Mouse (Mus musculus): Measurements from ENCODE around the gene Dnajc21.
"Not testable (repeated sequence)": the region's sequence is repeated elsewhere in the genome, so short reads cannot be mapped to it uniquely, and the experiment has no call there.

Gene Dnajc21

GRCm38 (mm10) chr15:10470151-10470831 is at the start of gene Dnajc21:
Dnajc21 (minus strand) TSS chr15:10470516.
- peak; percentile 54 for DNase-seq (ENCODE audit: low read depth, low spot score)

GRCm38 (mm10) chr15:10515166-10515565 is 44.9 kb upstream of the Dnajc21 start:
- DNase-seq (ENCODE audit: low read depth, low spot score): no peak

GRCm38 (mm10) chr15:10506099-10506498 is 35.8 kb upstream of the Dnajc21 start:
- no peak for DNase-seq (ENCODE audit: low read depth, low spot score)

- no peak for DNase-seq (ENCODE audit: low read depth, low spot score)
These were observed 30.8 kb upstream of the Dnajc21 start for GRCm38 (mm10) chr15:10500838-10501719.

GRCm38 (mm10) chr15:10500035-10500434 is 29.7 kb upstream of the Dnajc21 start:
- no peak for DNase-seq (ENCODE audit: low read depth, low spot score)

- no peak for DNase-seq (ENCODE audit: low read depth, low spot score)
These were observed 29.3 kb upstream of the Dnajc21 start for GRCm38 (mm10) chr15:10499593-10499992.

GRCm38 (mm10) chr15:10496696-10497095 is 26.4 kb upstream of the Dnajc21 start:
- not testable (repeated sequence) for DNase-seq (ENCODE audit: low read depth, low spot score)

- DNase-seq (ENCODE audit: low read depth, low spot score): no peak
These were observed 25.6 kb upstream of the Dnajc21 start for GRCm38 (mm10) chr15:10495944-10496343.

GRCm38 (mm10) chr15:10490101-10490500 is 19.8 kb upstream of the Dnajc21 start:
- DNase-seq (ENCODE audit: low read depth, low spot score): no peak

GRCm38 (mm10) chr15:10487246-10487645 is 16.9 kb upstream of the Dnajc21 start:
- DNase-seq (ENCODE audit: low read depth, low spot score): no peak

- no peak for DNase-seq (ENCODE audit: low read depth, low spot score)
These were observed 16.1 kb upstream of the Dnajc21 start for GRCm38 (mm10) chr15:10486365-10486839.

GRCm38 (mm10) chr15:10485484-10486364 is 15.4 kb upstream of the Dnajc21 start, which contains the start of the genes Brix1 and Rad1:
Brix1 (minus strand) TSS chr15:10485947.
Rad1 (plus strand) TSS chr15:10486018.
- DNase-seq (ENCODE audit: low read depth, low spot score): peak; percentile 92

GRCm38 (mm10) chr15:10470941-10471340 is 625 bp upstream of the Dnajc21 start:
- DNase-seq (ENCODE audit: low read depth, low spot score): no peak

- no peak for DNase-seq (ENCODE audit: low read depth, low spot score)
These were observed 620 bp downstream of the Dnajc21 start for GRCm38 (mm10) chr15:10469641-10470150.

GRCm38 (mm10) chr15:10468761-10469160 is 1.6 kb downstream of the Dnajc21 start:
- DNase-seq (ENCODE audit: low read depth, low spot score): no peak

- DNase-seq (ENCODE audit: low read depth, low spot score): no peak
These were observed 5.6 kb downstream of the Dnajc21 start for GRCm38 (mm10) chr15:10464678-10465077.

GRCm38 (mm10) chr15:10463555-10463954 is 6.8 kb downstream of the Dnajc21 start:
- no peak for DNase-seq (ENCODE audit: low read depth, low spot score)

GRCm38 (mm10) chr15:10460986-10461385 is 9.3 kb downstream of the Dnajc21 start:
- DNase-seq (ENCODE audit: low read depth, low spot score): no peak

GRCm38 (mm10) chr15:10447102-10447501 is 23.2 kb downstream of the Dnajc21 start:
- DNase-seq (ENCODE audit: low read depth, low spot score): no peak

- DNase-seq (ENCODE audit: low read depth, low spot score): no peak
These were observed 28.0 kb downstream of the Dnajc21 start for GRCm38 (mm10) chr15:10442275-10442674.

GRCm38 (mm10) chr15:10441493-10441892 is 28.8 kb downstream of the Dnajc21 start:
- no peak for DNase-seq (ENCODE audit: low read depth, low spot score)
